Mouse (Mus musculus) left cerebral cortex, adult 2 months (tissue): ENCODE data around the gene Exoc7. TPM values are rescaled to one million over a fixed set of nuclear protein-coding genes. Genes with fewer than 3 reads are reported as not detected.
A peak's percentile ranks its signal among the peaks of the same experiment; 100 is the strongest.

Experiments
- DNase-seq, 2 experiments: peaks; one replicate each; pipeline ENCODE4 v3.0.0; 2021 to 2022; ENCODE audit warnings: low spot score in 2 of 2, mixed read lengths in 1 of 2; ENCODE audit errors: extremely low spot score in 1 of 2
- H3K27ac ChIP-seq: fragments of 200-600 bp; 2 replicates; pipeline ENCODE4 v1.8.1; 2022
- H3K4me3 ChIP-seq: fragments of 200-600 bp; 2 replicates; pipeline ENCODE4 v1.8.1; 2022
- CTCF ChIP-seq: fragments of 200-600 bp; IDR thresholded peaks from 2 replicates; pipeline ENCODE4 v1.8.1; 2022; ENCODE audit warnings: antibody characterized with exemption, mild to moderate bottlenecking, moderate library complexity
- intact Hi-C: fragments of 180-260 bp; cut with DNase I; formaldehyde crosslinking; loops from one replicate; pipeline ENCODE4 v1.15.1; 2025
- total RNA-seq, 2 experiments: library from RNA; stranded (reverse); gene quantifications; 2 replicates each; pipeline ENCODE4 v1.2.3; 2021

Gene Exoc7
- total RNA-seq, 2 experiments from 2014 or later = 89.8 to 98.5 TPM

GRCm38 (mm10) chr11:116269560-116269959 is 37.5 kb downstream of the Exoc7 start:
- no peak overlapping the region for H3K27ac ChIP-seq
- H3K4me3 ChIP-seq = no peak overlapping the region
- no peak for DNase-seq
- TF ChIP-seq CTCF = no peak
- intact Hi-C loops = no loop called here

- intact Hi-C loops = no loop called here
- DNase-seq = no peak
- Histone ChIP-seq H3K27ac (no peak overlapping the region), H3K4me3 (no peak overlapping the region)
- TF ChIP-seq CTCF = no peak
Measured at GRCm38 (mm10) chr11:116268313-116268712, 38.7 kb downstream of the Exoc7 start.

GRCm38 (mm10) chr11:116267637-116268036 is 39.4 kb downstream of the Exoc7 start:
- TF ChIP-seq CTCF = peak; percentile 19
- H3K27ac ChIP-seq = no peak overlapping the region
- intact Hi-C loops = no loop called here

GRCm38 (mm10) chr11:116265850-116266249 is 41.2 kb downstream of the Exoc7 start:
- no peak for TF ChIP-seq CTCF
- no peak overlapping the region for H3K27ac ChIP-seq
- no peak overlapping the region for H3K4me3 ChIP-seq
- intact Hi-C loops = no loop called here
- DNase-seq = no peak

More at GRCm38 (mm10) chr11:116267637-116268036, 39.4 kb downstream of the Exoc7 start:
- DNase-seq = no peak
- no peak overlapping the region for H3K4me3 ChIP-seq

- Histone ChIP-seq H3K4me3 (no peak overlapping the region), H3K27ac (no peak overlapping the region)
- no peak for TF ChIP-seq CTCF
- intact Hi-C loops = no loop called here
- no peak for DNase-seq
Measured at GRCm38 (mm10) chr11:116265352-116265751, 41.7 kb downstream of the Exoc7 start.

GRCm38 (mm10) chr11:116260259-116260658 is 46.8 kb downstream of the Exoc7 start:
- TF ChIP-seq CTCF = no peak
- DNase-seq = no peak
- H3K4me3 ChIP-seq = no peak overlapping the region
- intact Hi-C loops = no loop called here
- no peak overlapping the region for H3K27ac ChIP-seq

- Histone ChIP-seq H3K4me3 (no peak overlapping the region), H3K27ac (no peak overlapping the region)
- TF ChIP-seq CTCF = no peak
- intact Hi-C loops = no loop called here
- DNase-seq = no peak
Measured at GRCm38 (mm10) chr11:116259461-116259860, 47.6 kb downstream of the Exoc7 start.

GRCm38 (mm10) chr11:116255982-116256675 is 50.9 kb downstream of the Exoc7 start:
- intact Hi-C loops = no loop called here
- no peak for DNase-seq
- TF ChIP-seq CTCF = no peak
- Histone ChIP-seq H3K27ac (peak overlapping the region; percentile 15; the same call in 1 of the 2 replicates), H3K4me3 (no peak overlapping the region)

GRCm38 (mm10) chr11:116255090-116255981 is 51.7 kb downstream of the Exoc7 start:
- intact Hi-C loops = no loop called here
- TF ChIP-seq CTCF = no peak
- no peak for DNase-seq
- Histone ChIP-seq H3K27ac (no peak overlapping the region), H3K4me3 (no peak overlapping the region)

GRCm38 (mm10) chr11:116254627-116255026 is 52.4 kb downstream of the Exoc7 start:
- no peak for TF ChIP-seq CTCF
- H3K4me3 ChIP-seq = no peak overlapping the region
- DNase-seq = no peak
- intact Hi-C loops = no loop called here
- no peak overlapping the region for H3K27ac ChIP-seq

- no peak overlapping the region for H3K4me3 ChIP-seq
- no peak overlapping the region for H3K27ac ChIP-seq
- DNase-seq = no peak
- intact Hi-C loops = no loop called here
- TF ChIP-seq CTCF = no peak
Measured at GRCm38 (mm10) chr11:116253076-116253600, 53.9 kb downstream of the Exoc7 start.

GRCm38 (mm10) chr11:116250898-116251297 is 56.1 kb downstream of the Exoc7 start:
- DNase-seq = no peak
- no peak for TF ChIP-seq CTCF
- intact Hi-C loops = no loop called here
- Histone ChIP-seq H3K27ac (no peak overlapping the region), H3K4me3 (no peak overlapping the region)
